Comparison of ENCODE assay signal across 16 mouse cellular contexts in genomic region chr2:18977201-18977805, GRCm38 (mm10).
"Had no signal": no experiment of that assay in that cellular context is flagged by ENCODE, and none has a peak within 500 bp of the region (broad histone marks: within the 10 kb centered on the region; RNA-seq: fewer than 3 reads in every experiment).

No protein-coding gene starts in this region.

- H3K27ac ChIP-seq: layer of hippocampus, adult 2 months; limb, embryonic 10.5 days; liver, embryonic 12.5 days; lung, embryonic 15.5 days; midbrain, embryonic 13.5 days; neural tube, embryonic 12.5 days; stomach, embryonic 15.5 days had no signal

- H3K36me3 ChIP-seq: limb, embryonic 10.5 days; lung, embryonic 15.5 days; midbrain, embryonic 13.5 days; neural tube, embryonic 12.5 days; stomach, embryonic 15.5 days had no signal

- H3K9me3 ChIP-seq: limb, embryonic 10.5 days; lung, embryonic 15.5 days; stomach, embryonic 15.5 days had no signal

- H3K9ac ChIP-seq: liver, embryonic 12.5 days; lung, embryonic 15.5 days; midbrain, embryonic 13.5 days; neural tube, embryonic 12.5 days; stomach, embryonic 15.5 days had no signal

- H3K4me2 ChIP-seq: liver, embryonic 12.5 days; lung, embryonic 15.5 days; midbrain, embryonic 13.5 days; neural tube, embryonic 12.5 days; stomach, embryonic 15.5 days had no signal

- H3K27me3 ChIP-seq: liver, embryonic 12.5 days; lung, embryonic 15.5 days; midbrain, embryonic 13.5 days; neural tube, embryonic 12.5 days; stomach, embryonic 15.5 days had no signal

- H3K4me3 ChIP-seq: layer of hippocampus, adult 2 months; limb, embryonic 10.5 days; liver, embryonic 12.5 days; lung, embryonic 15.5 days; midbrain, embryonic 13.5 days; myocyte; neural tube, embryonic 12.5 days; stomach, embryonic 15.5 days had no signal

- ATAC-seq: liver, embryonic 12.5 days; midbrain, embryonic 13.5 days had no signal

- DNase-seq: kidney, adult 18-20 months; kidney, postnatal 10 days; kidney, postnatal 4 days; lung, postnatal 36 days; retina, postnatal 1 day; right cerebral cortex, postnatal 4 days; thymus, adult 2 months; thymus, postnatal 25 days had no signal

- H3K4me1 ChIP-seq: lung, embryonic 15.5 days had no signal
